Mouse (Mus musculus): ENCODE measurements around the gene Zc3h7b. TPM values are rescaled to one million over a fixed set of nuclear protein-coding genes. Genes with fewer than 3 reads are reported as not detected.
"Not testable (repeated sequence)": the region's sequence is repeated elsewhere in the genome, so short reads cannot be mapped to it uniquely, and the experiment has no call there.

Zc3h7b gene
- polyA plus RNA-seq (2015; fragmentation: Nextera tagmentation; extraction: Ambion mirVana): 14.5 and 17.6 TPM in 2 replicates

- peak; percentile 70 for DNase-seq (ENCODE audit: low spot score)
Measured at GRCm38 (mm10) chr15:81744992-81745600, at the start of gene Zc3h7b, which contains the start of gene Rangap1. Gene Zc3h7b, plus strand, starts transcription at chr15:81745057. Gene Rangap1, minus strand, starts transcription at chr15:81745530.

GRCm38 (mm10) chr15:81697175-81697574, 47.7 kb upstream of the Zc3h7b start, which contains the start of gene Chadl:
Gene Chadl, minus strand, starts transcription at chr15:81697287.
- no peak for DNase-seq (ENCODE audit: low spot score)

GRCm38 (mm10) chr15:81697847-81698246, 47.0 kb upstream of the Zc3h7b start:
- DNase-seq (ENCODE audit: low spot score): peak; percentile 63

- no peak for DNase-seq (ENCODE audit: low spot score)
Measured at GRCm38 (mm10) chr15:81698532-81698931, 46.3 kb upstream of the Zc3h7b start.

- no peak for DNase-seq (ENCODE audit: low spot score)
Measured at GRCm38 (mm10) chr15:81700161-81700560, 44.7 kb upstream of the Zc3h7b start.

- no peak for DNase-seq (ENCODE audit: low spot score)
Measured at GRCm38 (mm10) chr15:81700601-81701000, 44.3 kb upstream of the Zc3h7b start.

GRCm38 (mm10) chr15:81701350-81701749, 43.5 kb upstream of the Zc3h7b start:
- DNase-seq (ENCODE audit: low spot score): not testable (repeated sequence)

GRCm38 (mm10) chr15:81702306-81703093, 42.4 kb upstream of the Zc3h7b start:
- DNase-seq (ENCODE audit: low spot score): no peak

- no peak for DNase-seq (ENCODE audit: low spot score)
Measured at GRCm38 (mm10) chr15:81703094-81703489, 41.8 kb upstream of the Zc3h7b start.

- DNase-seq (ENCODE audit: low spot score): no peak
Measured at GRCm38 (mm10) chr15:81708991-81709390, 35.9 kb upstream of the Zc3h7b start.

GRCm38 (mm10) chr15:81709686-81710085, 35.2 kb upstream of the Zc3h7b start:
- DNase-seq (ENCODE audit: low spot score): no peak

- DNase-seq (ENCODE audit: low spot score): no peak
Measured at GRCm38 (mm10) chr15:81710801-81711200, 34.1 kb upstream of the Zc3h7b start.

GRCm38 (mm10) chr15:81713742-81714141, 31.1 kb upstream of the Zc3h7b start:
- DNase-seq (ENCODE audit: low spot score): no peak

GRCm38 (mm10) chr15:81718336-81719138, 26.3 kb upstream of the Zc3h7b start:
- DNase-seq (ENCODE audit: low spot score): no peak

- DNase-seq (ENCODE audit: low spot score): no peak
Measured at GRCm38 (mm10) chr15:81719139-81719531, 25.7 kb upstream of the Zc3h7b start.

- no peak for DNase-seq (ENCODE audit: low spot score)
Measured at GRCm38 (mm10) chr15:81722361-81722760, 22.5 kb upstream of the Zc3h7b start.

GRCm38 (mm10) chr15:81723653-81724052, 21.2 kb upstream of the Zc3h7b start:
- no peak for DNase-seq (ENCODE audit: low spot score)

- no peak for DNase-seq (ENCODE audit: low spot score)
Measured at GRCm38 (mm10) chr15:81725965-81726364, 18.9 kb upstream of the Zc3h7b start.

GRCm38 (mm10) chr15:81729241-81729791, 15.5 kb upstream of the Zc3h7b start:
- no peak for DNase-seq (ENCODE audit: low spot score)

GRCm38 (mm10) chr15:81729792-81730635, 14.8 kb upstream of the Zc3h7b start:
- peak; percentile 99 for DNase-seq (ENCODE audit: low spot score)

All from thymus, postnatal 0 days (tissue).